Mouse (Mus musculus): Measurements from ENCODE around the gene Prodh2. TPM values are rescaled to one million over a fixed set of nuclear protein-coding genes. Genes with fewer than 3 reads are reported as not detected.
A peak's percentile ranks its signal among the peaks of the same experiment; 100 is the strongest.
"Not testable (repeated sequence)": the region's sequence is repeated elsewhere in the genome, so short reads cannot be mapped to it uniquely, and the experiment has no call there.

Prodh2 gene
- polyA plus RNA-seq, 1 experiment from 2014 or later = not detected

DNA sequence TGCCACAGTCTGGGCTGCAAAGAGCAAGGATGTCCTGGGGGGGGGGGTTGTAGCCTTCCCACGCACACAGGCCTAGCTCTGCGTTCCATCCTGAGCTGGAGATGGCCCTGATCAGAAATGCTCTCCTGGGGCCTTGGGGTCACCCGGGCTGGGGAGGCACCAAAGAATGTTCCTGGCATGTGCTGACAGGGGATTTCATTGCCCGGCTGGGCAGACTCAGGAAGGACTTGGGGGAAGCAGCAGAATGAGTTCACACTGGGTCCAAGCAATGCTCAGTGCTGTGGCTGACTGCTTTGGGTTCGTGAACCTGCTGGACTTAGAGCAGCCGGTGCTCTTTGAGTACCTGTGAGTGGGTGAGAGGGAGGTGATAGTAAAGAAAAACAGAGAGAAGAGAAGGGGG, 33.9 kb upstream of the Prodh2 start:
- 38% methylated on average over 6 of the region's 6 CpGs for WGBS
- no peak for ATAC-seq (ENCODE audit: low FRiP score, low read depth)
- no peaks in the 10 kb centered on the region for H3K36me3 ChIP-seq
- no peaks in the 10 kb centered on the region for H3K9me3 ChIP-seq
- no peak overlapping the region for H3K4me2 ChIP-seq (replicated peaks)
- H3K4me3 ChIP-seq = no peak overlapping the region
- H3K27ac ChIP-seq = no peak overlapping the region
- no peak overlapping the region for H3K9ac ChIP-seq
- peaks cover 21% of the 10 kb centered on the region for H3K4me1 ChIP-seq
- H3K27me3 ChIP-seq = peaks cover 99% of the 10 kb centered on the region

DNA sequence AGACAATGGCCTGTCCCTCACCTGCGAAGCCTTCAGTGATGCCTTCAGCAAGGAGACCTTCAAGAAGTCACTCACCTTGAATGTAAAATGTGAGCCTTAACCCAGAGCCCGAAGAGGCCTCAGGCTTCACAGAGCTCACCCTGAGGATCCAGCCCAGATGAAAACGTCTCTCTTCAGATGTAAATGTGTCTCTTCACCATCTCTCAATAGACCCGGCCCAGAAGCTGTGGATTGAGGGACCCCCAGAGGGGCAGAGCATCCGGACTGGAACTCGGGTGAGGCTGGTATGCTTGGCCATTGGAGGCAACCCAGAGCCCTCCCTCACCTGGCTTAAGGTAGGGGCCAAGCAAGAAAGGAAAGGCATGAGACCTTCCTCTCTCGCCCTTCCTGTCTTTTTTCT, 29.9 kb upstream of the Prodh2 start:
- H3K9ac ChIP-seq = no peak overlapping the region
- no peaks in the 10 kb centered on the region for H3K36me3 ChIP-seq
- no peaks in the 10 kb centered on the region for H3K9me3 ChIP-seq
- H3K27me3 ChIP-seq = peaks cover 99% of the 10 kb centered on the region
- peaks cover 7% of the 10 kb centered on the region for H3K4me1 ChIP-seq
- no peak overlapping the region for H3K4me2 ChIP-seq (replicated peaks)
- no peak for ATAC-seq (ENCODE audit: low FRiP score, low read depth)
- no peak overlapping the region for H3K27ac ChIP-seq
- 36% methylated on average over 7 of the region's 7 CpGs for WGBS
- H3K4me3 ChIP-seq = no peak overlapping the region

DNA sequence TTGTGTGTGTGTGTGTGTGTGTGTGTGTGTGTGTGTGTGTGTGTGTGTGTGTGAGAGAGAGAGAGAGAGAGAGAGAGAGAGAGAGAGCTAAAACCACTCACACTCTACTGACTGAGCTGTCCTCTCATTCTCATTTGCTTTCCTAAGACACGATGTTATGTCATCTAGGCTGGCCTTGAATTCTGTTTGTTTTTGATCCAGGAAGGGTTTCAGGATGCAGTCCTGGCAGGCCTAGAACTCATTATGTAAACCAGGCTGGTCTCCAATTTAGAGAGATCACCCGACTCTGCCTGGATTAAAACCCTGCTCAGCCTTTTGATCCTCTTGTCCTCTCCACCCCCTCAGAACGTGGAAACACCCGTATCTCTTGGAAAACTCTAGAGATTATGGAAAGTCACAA, 29.4 kb upstream of the Prodh2 start:
- H3K27me3 ChIP-seq = peaks cover 97% of the 10 kb centered on the region

DNA sequence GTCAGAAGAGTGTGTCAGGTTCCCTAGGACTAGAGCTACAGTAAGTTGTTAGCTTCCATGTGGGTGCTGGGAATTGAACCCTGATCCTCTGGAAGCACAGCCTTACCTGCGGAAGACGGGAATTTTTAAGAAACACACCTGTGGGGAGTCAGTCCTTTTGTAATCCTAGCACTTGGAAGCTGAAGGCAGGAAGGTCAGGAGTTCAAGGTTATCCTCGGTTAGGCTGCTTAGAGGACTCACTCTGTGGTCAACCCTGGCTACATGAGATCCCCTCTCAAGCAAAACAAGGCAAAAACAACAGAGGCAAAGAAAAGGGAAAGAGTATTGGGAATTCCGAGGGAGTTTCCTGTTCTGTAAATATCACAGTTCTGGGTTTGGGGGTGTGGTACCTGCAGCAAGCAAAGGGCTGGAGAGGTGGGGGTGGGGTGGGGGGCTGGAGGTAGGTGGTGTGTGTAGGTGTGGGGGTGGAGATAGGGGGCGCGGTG, 28.6 kb upstream of the Prodh2 start:
- peaks cover 88% of the 10 kb centered on the region for H3K27me3 ChIP-seq
- no peak overlapping the region for H3K4me3 ChIP-seq
- no peak for ATAC-seq (ENCODE audit: low FRiP score, low read depth)
- H3K4me2 ChIP-seq (replicated peaks) = no peak overlapping the region
- H3K27ac ChIP-seq = no peak overlapping the region
- H3K9ac ChIP-seq = no peak overlapping the region
- H3K4me1 ChIP-seq = peaks cover 5% of the 10 kb centered on the region
- no peaks in the 10 kb centered on the region for H3K9me3 ChIP-seq
- 12% methylated on average over 6 of the region's 6 CpGs for WGBS
- no peaks in the 10 kb centered on the region for H3K36me3 ChIP-seq

More for the DNA sequence above, 29.4 kb upstream of the Prodh2 start:
- Histone ChIP-seq H3K4me2 (replicated peaks) (no peak overlapping the region), H3K4me1 (peaks cover 5% of the 10 kb centered on the region), H3K36me3 (no peaks in the 10 kb centered on the region), H3K4me3 (no peak overlapping the region), H3K27ac (no peak overlapping the region), H3K9me3 (no peaks in the 10 kb centered on the region), H3K9ac (no peak overlapping the region)
- ATAC-seq (ENCODE audit: low FRiP score, low read depth) = no peak
- 20% methylated on average over 4 of the region's 4 CpGs for WGBS

DNA sequence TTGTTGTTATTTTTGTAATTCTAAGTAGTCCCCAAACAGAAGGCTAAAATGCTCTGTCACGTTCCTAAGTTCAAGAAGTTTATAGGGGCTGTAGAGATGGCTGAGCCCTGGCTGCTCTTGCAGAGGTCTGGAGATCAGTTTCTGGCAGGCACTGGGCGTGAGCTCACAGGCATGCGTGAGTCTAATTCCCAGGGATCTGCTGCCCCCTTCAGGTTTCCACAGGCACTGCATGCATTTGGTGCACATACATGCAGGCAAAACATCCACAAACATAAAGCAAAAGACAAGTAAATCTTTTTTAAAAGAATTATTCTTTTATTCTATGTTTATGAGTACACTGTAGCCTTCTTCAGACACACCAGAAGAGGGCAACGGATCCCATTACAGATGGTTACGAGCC, 21.0 kb upstream of the Prodh2 start:
- H3K27ac ChIP-seq = no peak overlapping the region
- WGBS = 48% methylated on average over 5 of the region's 5 CpGs
- peaks cover 22% of the 10 kb centered on the region for H3K27me3 ChIP-seq
- H3K9ac ChIP-seq = no peak overlapping the region
- no peaks in the 10 kb centered on the region for H3K36me3 ChIP-seq
- peaks cover 3% of the 10 kb centered on the region; the same call in 1 of the 2 replicates for H3K9me3 ChIP-seq
- H3K4me2 ChIP-seq (replicated peaks) = no peak overlapping the region
- ATAC-seq (ENCODE audit: low FRiP score, low read depth) = no peak
- H3K4me1 ChIP-seq = peaks cover 1% of the 10 kb centered on the region
- H3K4me3 ChIP-seq = no peak overlapping the region

DNA sequence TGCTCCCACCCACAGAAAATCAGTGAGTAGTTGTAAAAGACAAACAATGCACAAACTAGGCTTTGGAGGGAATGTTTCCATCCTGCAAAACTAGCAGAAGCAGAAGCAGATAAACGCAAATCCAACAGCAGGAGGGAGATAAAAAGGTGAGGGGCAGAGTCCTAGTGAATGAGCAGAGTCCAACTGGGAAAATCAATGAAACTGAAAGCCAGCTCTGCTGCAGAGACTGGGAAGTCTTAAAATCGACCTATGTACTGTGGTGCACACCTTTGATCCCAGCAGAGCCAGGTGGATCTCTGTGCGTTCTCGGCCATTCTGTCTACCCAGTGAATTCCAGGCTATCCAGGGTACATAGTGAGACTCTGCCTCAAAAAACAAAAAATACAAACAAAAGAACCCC, 18.4 kb upstream of the Prodh2 start:
- H3K9ac ChIP-seq = no peak overlapping the region
- 69% methylated on average over 4 of the region's 4 CpGs for WGBS

DNA sequence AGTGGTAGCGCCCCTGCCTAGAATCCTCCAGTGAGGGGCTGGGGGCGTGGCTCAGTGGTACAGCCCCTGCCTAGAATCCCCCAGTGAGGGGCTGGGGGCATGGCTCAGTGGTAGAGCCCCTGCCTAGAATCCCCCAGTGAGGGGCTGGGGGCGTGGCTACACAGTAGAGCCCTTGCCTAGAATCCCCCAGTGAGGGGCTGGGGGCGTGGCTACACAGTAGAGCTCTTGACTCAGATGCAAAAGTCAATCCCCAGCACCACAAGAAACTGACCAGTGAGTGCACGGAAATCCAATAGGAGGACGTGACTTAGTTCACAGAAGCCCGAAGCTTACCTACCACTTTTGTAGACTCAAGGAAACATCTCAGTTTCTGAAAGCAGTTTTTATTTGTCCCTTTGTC, 17.3 kb upstream of the Prodh2 start:
- not testable (repeated sequence) for H3K9ac ChIP-seq; H3K4me2 ChIP-seq (replicated peaks); ATAC-seq (ENCODE audit: low FRiP score, low read depth); H3K27ac ChIP-seq; H3K9me3 ChIP-seq; H3K4me1 ChIP-seq; H3K4me3 ChIP-seq; H3K36me3 ChIP-seq
- WGBS = 85% methylated on average over 7 of the region's 7 CpGs
- peaks cover 23% of the 10 kb centered on the region for H3K27me3 ChIP-seq

More for the DNA sequence above, 18.4 kb upstream of the Prodh2 start:
- ATAC-seq (ENCODE audit: low FRiP score, low read depth) = no peak
- no peak overlapping the region for H3K27ac ChIP-seq
- peaks cover 3% of the 10 kb centered on the region; the same call in 1 of the 2 replicates for H3K9me3 ChIP-seq
- no peak overlapping the region for H3K4me3 ChIP-seq
- peaks cover 7% of the 10 kb centered on the region for H3K4me1 ChIP-seq
- no peak overlapping the region for H3K4me2 ChIP-seq (replicated peaks)
- H3K36me3 ChIP-seq = no peaks in the 10 kb centered on the region
- H3K27me3 ChIP-seq = peaks cover 28% of the 10 kb centered on the region

DNA sequence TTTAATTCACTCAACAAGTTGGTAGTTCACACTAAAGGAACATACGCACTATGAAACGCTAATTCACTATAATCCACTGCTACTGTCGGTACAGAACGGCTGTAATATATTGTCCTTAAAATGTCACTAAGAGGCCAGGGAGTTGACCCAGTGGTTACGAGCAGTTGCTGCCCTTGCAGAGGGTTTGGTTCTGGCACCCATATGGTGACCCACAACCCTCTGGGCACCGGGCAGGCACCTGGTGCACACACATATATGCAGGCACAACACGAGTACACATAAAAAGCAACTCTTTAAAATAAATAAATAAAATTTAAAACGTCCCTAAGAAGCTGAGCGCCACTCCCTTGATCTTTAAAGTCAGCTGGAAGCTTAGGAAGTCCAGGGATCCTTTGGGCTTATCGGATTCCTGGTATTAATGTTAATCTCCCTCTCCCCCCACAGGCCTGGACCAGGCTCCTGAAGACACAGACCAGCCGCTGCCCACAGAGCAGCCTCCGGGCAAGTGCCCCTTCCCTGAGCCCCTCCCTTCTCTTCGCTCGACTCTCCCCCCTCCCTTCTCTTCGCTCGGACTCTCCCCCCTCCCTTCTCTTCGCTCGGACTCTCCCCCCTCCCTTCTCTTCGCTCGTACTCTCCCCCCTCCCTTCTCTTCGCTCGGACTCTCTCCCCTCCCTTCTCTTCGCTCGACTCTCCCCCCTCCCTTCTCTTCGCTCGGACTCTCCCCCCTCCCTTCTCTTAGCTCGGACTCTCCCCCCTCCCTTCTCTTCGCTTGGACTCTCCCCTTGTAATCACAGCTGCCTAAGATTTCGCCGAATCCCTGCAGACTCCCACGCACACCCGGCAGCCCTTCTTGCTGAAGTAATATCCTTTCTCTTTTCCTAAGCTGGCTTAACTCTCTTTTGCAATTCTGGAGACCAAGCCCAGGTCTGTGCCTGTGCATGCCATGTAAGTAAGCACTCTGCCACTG, 15.7 kb upstream of the Prodh2 start:
- peaks cover 7% of the 10 kb centered on the region for H3K4me1 ChIP-seq
- no peak overlapping the region for H3K27ac ChIP-seq
- 4% methylated on average over 30 of the region's 32 CpGs for WGBS
- H3K4me3 ChIP-seq = peak overlapping the region; percentile 28
- H3K9me3 ChIP-seq = no peaks in the 10 kb centered on the region; the same call in 1 of the 2 replicates
- H3K9ac ChIP-seq = no peak overlapping the region
- peaks cover 30% of the 10 kb centered on the region for H3K27me3 ChIP-seq
- no peak for ATAC-seq (ENCODE audit: low FRiP score, low read depth)
- no peaks in the 10 kb centered on the region for H3K36me3 ChIP-seq
- H3K4me2 ChIP-seq (replicated peaks) = peak overlapping the region; percentile 55

DNA sequence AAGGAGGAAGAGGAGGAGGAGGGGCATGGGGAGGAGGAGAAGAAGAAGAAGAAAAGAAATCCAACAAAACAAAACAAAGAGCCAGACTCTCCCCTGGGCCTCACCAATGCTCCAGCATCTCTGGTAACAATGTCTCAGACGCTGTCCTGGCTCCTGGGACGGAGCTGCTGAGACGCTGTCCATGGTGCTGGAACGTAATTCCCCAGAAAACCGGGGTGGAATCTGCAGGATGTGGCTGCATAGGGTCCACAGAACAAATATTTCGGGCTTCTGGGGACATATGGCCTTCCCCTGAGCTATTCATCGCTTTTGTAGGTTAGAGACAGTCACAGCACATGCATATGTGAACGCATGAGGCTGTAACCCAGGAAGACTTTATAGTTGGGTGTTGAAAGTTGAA, 9.2 kb upstream of the Prodh2 start:
- H3K27me3 ChIP-seq = peaks cover 19% of the 10 kb centered on the region; the same call in 1 of the 2 replicates
- no peak for ATAC-seq (ENCODE audit: low FRiP score, low read depth)

DNA sequence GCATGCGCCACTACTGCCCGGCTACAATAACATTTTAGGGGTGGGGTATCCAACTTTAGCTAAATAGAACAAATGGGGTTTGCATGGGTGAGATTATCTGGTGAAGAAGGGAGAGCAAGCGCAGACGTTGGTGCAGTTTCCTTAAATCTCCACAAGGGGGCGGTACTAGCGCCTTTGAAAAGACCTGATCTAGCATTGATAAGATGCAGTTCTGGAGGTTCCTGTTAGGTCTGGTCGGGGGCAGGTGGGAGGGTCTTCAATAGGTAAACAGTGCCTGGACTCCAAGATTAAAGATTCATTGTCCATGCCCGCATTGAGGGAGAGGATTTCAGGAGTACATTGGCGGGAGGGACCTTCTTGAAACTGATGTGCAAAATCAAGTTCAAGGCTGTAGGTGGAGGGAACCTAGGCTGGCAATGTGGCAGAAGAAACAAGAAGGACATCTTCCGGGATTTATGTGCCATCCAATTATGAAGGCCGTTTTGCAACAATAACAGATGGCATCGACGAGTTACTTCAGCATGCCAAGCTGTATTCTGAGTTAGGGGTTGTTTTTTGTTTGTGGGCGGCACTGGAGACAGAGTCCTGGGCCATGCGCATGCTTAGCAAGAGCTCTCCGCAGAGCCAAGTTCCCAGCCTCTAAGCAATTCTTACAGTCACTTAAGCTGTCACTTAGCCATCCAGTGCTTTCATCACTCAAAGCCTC, 3.0 kb upstream of the Prodh2 start:
- H3K4me3 ChIP-seq = no peak overlapping the region
- no peaks in the 10 kb centered on the region for H3K9me3 ChIP-seq
- H3K4me2 ChIP-seq (replicated peaks) = no peak overlapping the region
- H3K9ac ChIP-seq = no peak overlapping the region
- ATAC-seq (ENCODE audit: low FRiP score, low read depth) = no peak
- no peaks in the 10 kb centered on the region for H3K36me3 ChIP-seq
- no peak overlapping the region for H3K27ac ChIP-seq
- 31% methylated on average over 16 of the region's 16 CpGs for WGBS
- peaks cover 18% of the 10 kb centered on the region for H3K27me3 ChIP-seq
- no peaks in the 10 kb centered on the region for H3K4me1 ChIP-seq

More for the DNA sequence above, 9.2 kb upstream of the Prodh2 start:
- H3K9me3 ChIP-seq = no peaks in the 10 kb centered on the region
- no peak overlapping the region for H3K4me3 ChIP-seq
- no peaks in the 10 kb centered on the region for H3K4me1 ChIP-seq
- no peak overlapping the region for H3K27ac ChIP-seq
- 18% methylated on average over 8 of the region's 8 CpGs for WGBS
- H3K9ac ChIP-seq = no peak overlapping the region
- no peak overlapping the region for H3K4me2 ChIP-seq (replicated peaks)
- no peaks in the 10 kb centered on the region for H3K36me3 ChIP-seq

DNA sequence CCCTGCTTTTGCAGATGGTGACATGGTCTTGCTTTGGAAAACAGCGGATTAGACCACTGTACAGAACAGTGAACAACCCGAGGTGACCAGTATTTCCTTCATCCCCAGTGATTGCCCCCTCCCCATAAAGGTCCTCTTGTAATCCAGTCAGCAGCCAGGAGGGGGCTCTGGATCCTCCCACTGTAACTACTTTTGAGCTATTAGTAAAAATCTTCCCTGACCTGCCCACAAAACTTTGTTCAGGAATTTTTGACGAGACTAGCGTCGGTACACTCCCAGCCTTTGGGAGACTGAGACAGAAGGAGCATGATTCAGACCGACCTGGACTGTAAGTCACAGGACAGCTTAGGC, 2.5 kb upstream of the Prodh2 start:
- 18% methylated on average over 6 of the region's 6 CpGs for WGBS
- no peak for ATAC-seq (ENCODE audit: low FRiP score, low read depth)

DNA sequence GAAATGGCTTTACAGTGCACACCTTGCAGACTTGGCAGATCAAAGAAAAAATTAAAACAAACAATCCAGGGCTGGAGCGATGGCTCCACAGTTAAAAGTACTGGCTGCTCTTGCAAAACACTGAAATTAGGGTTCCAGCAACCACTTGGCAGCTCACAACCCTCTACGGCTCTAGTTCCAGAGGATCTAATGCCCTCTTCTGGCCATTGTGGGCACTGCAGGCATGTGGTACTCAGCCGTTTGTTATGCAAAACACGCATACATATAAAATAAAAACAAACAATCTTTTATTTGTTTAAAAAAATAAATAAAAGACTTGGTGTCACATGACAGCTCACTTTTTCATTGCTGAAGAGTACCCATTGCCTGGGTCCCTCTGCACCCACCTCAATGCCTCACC, 657 bp upstream of the Prodh2 start:
- no peaks in the 10 kb centered on the region for H3K4me1 ChIP-seq
- ATAC-seq (ENCODE audit: low FRiP score, low read depth) = no peak
- H3K27me3 ChIP-seq = peaks cover 18% of the 10 kb centered on the region
- no peaks in the 10 kb centered on the region for H3K9me3 ChIP-seq
- WGBS = 22% methylated on average over 4 of the region's 4 CpGs
- no peak overlapping the region for H3K27ac ChIP-seq
- H3K4me2 ChIP-seq (replicated peaks) = no peak overlapping the region
- H3K36me3 ChIP-seq = no peaks in the 10 kb centered on the region
- H3K9ac ChIP-seq = no peak overlapping the region
- no peak overlapping the region for H3K4me3 ChIP-seq

More for the DNA sequence above, 2.5 kb upstream of the Prodh2 start:
- no peaks in the 10 kb centered on the region for H3K9me3 ChIP-seq
- H3K4me1 ChIP-seq = no peaks in the 10 kb centered on the region
- no peaks in the 10 kb centered on the region for H3K36me3 ChIP-seq
- H3K9ac ChIP-seq = no peak overlapping the region
- peaks cover 18% of the 10 kb centered on the region for H3K27me3 ChIP-seq
- H3K4me3 ChIP-seq = no peak overlapping the region
- H3K4me2 ChIP-seq (replicated peaks) = no peak overlapping the region
- no peak overlapping the region for H3K27ac ChIP-seq
